Mouse (Mus musculus) MEL (cell line): Measurements from ENCODE around the gene Immp2l.

ENCODE experiments used
- CTCF ChIP-seq, 3 experiments: IDR thresholded peaks in 2 of 3; conservative IDR thresholded peaks in 1 of 3; 2 replicates each; pipeline ENCODE4 v1.5.1; 2011 to 2012; ENCODE audit warnings: low read length in 3 of 3, low read depth in 2 of 3, mild to moderate bottlenecking in 2 of 3, improper control_type of control experiment in 1 of 3, inconsistent platforms in 1 of 3, mixed read lengths in 1 of 3, moderate library complexity in 1 of 3; ENCODE audit not compliant: control insufficient read depth in 1 of 3, insufficient read depth in 1 of 3, poor library complexity in 1 of 3, severe bottlenecking in 1 of 3
- JUND ChIP-seq: IDR thresholded peaks from 2 replicates; pipeline ENCODE4 v1.6.1; 2011; ENCODE audit warnings: low read depth, mild to moderate bottlenecking, improper control_type of control experiment, low read length
- MAFK ChIP-seq: IDR thresholded peaks from 2 replicates; pipeline ENCODE4 v1.6.1; 2011; ENCODE audit warnings: low read depth, mild to moderate bottlenecking, low read length, improper control_type of control experiment, borderline replicate concordance
- MXI1 ChIP-seq: IDR thresholded peaks from 2 replicates; pipeline ENCODE4 v1.6.1; 2011; ENCODE audit warnings: mild to moderate bottlenecking, low read depth, low read length, improper control_type of control experiment
- USF1 ChIP-seq: IDR thresholded peaks from 2 replicates; pipeline ENCODE4 v1.6.1; 2014; ENCODE audit warnings: low read depth, mild to moderate bottlenecking, inconsistent platforms, low read length, improper control_type of control experiment, moderate library complexity
- USF2 ChIP-seq, 2 experiments: IDR thresholded peaks; 2 replicates each; pipeline ENCODE4 v1.6.1; 2011 to 2012; ENCODE audit warnings: improper control_type of control experiment in 2 of 2, low read length in 2 of 2, borderline replicate concordance in 1 of 2, inconsistent platforms in 1 of 2, low read depth in 1 of 2, mild to moderate bottlenecking in 1 of 2; ENCODE audit not compliant: insufficient read depth in 1 of 2
- ZC3H11A ChIP-seq: IDR thresholded peaks from 2 replicates; pipeline ENCODE4 v1.6.1; 2012; ENCODE audit warnings: low read depth, mild to moderate bottlenecking, inconsistent platforms, low read length, improper control_type of control experiment
- ZKSCAN1 ChIP-seq: IDR thresholded peaks from 2 replicates; pipeline ENCODE4 v1.6.1; 2012; ENCODE audit warnings: low read depth, mild to moderate bottlenecking, inconsistent platforms, low read length, improper control_type of control experiment, moderate library complexity

- TF ChIP-seq MAFK (no peak), USF1 (no peak), CTCF (IDR thresholded peaks at IDR 0.05 in 2 of 3, conservative IDR thresholded peaks at IDR 0.05 in 1 of 3; ENCODE audit: control insufficient read depth in 1 of 3, insufficient read depth in 1 of 3, low read depth in 2 of 3, low read length in 3 of 3, poor library complexity in 1 of 3, severe bottlenecking in 1 of 3) (no peak), MXI1 (no peak), ZC3H11A (no peak), JUND (no peak), ZKSCAN1 (no peak), USF2 (IDR thresholded peaks at IDR 0.05; ENCODE audit: borderline replicate concordance in 1 of 2, insufficient read depth in 1 of 2, low read depth in 1 of 2, low read length in 2 of 2) (no peak)
Measured at GRCm38 (mm10) chr12:41483593-41484451, 459.9 kb downstream of the Immp2l start.
